21 mouse cellular contexts compared by ENCODE assay signal in the genomic region with DNA sequence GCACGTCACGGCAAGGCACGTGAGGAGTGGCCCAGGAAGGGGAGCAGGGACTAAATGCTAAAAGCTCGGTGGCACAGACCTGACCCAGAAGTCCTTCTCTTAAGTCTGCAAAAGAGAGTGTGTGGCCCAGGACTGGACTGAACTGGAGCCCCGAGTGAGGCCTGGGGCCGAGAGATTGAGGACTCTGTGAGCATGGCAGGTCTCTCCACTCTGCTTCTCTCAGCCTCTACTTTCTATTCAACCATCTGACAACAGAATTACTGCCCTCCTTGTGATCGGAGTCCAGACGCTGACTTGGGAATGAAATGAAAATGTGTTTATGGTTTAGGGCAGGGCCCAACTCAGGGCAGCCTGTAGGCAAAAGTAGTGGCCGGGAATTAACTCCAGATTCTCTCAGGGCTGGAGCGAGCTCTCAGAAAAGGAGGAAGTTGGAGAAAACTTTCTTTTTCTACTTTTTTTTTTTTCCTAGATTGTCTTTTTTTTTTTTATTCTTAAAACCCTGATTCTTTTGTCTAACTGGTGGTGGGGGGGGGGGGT. TPM values are rescaled to one million over a fixed set of nuclear protein-coding genes. Genes with fewer than 3 reads are reported as not detected.
DNase-seq lines count a peak whose midpoint lies in the region; ATAC-seq and TF ChIP-seq lines count a peak whose summit lies in the region.
"Had no signal": no experiment of that assay in that cellular context is flagged by ENCODE, and none has a peak within 500 bp of the region (broad histone marks: within the 10 kb centered on the region; RNA-seq: fewer than 3 reads in every experiment).

No protein-coding gene starts in this region.

- no peak overlapping the region for H3K4me3 ChIP-seq in gastrocnemius, adult 2 months
- H3K4me3 ChIP-seq in limb, embryonic 13.5 days = no peak overlapping the region
- no peak overlapping the region for H3K4me3 ChIP-seq in liver, postnatal 0 days (ENCODE audit: low read depth, low read length)
- H3K4me3 ChIP-seq: erythroblast, embryonic 14.5 days; heart, adult 2 months; midbrain, embryonic 12.5 days had no signal

- no peak for TF ChIP-seq CTCF in gastrocnemius, adult 2 months (IDR thresholded peaks at IDR 0.05)
- TF ChIP-seq CTCF in liver, postnatal 0 days (IDR thresholded peaks at IDR 0.05; ENCODE audit: low read depth) = no peak

- H3K4me2 ChIP-seq in limb, embryonic 13.5 days (replicated peaks) = peak overlapping the region; percentile 27
- H3K4me2 ChIP-seq in liver, postnatal 0 days (ENCODE audit: low read depth, low read length) = no peak overlapping the region
- H3K4me2 ChIP-seq: liver, embryonic 11.5 days; lung, embryonic 14.5 days; midbrain, embryonic 12.5 days had no signal

- 0 out of 2 replicates have a peak, but pooled peaks cover 3% of the 10 kb centered on the region for H3K27me3 ChIP-seq in limb, embryonic 13.5 days
- no peaks in the 10 kb centered on the region for H3K27me3 ChIP-seq in liver, postnatal 0 days (ENCODE audit: insufficient read depth, low read length)
- H3K27me3 ChIP-seq: midbrain, embryonic 12.5 days had no signal

- H3K36me3 ChIP-seq in limb, embryonic 13.5 days = no peaks in the 10 kb centered on the region
- H3K36me3 ChIP-seq in liver, postnatal 0 days (replicated peaks; ENCODE audit: insufficient read depth, low read length) = no peaks in the 10 kb centered on the region
- H3K36me3 ChIP-seq: midbrain, embryonic 12.5 days had no signal

- H3K27ac ChIP-seq in gastrocnemius, adult 2 months = peak overlapping the region; percentile 2; the same call in 1 of the 2 replicates
- peak overlapping the region; percentile 61 for H3K27ac ChIP-seq in limb, embryonic 13.5 days
- H3K27ac ChIP-seq in liver, postnatal 0 days (ENCODE audit: low read depth) = no peak overlapping the region
- H3K27ac ChIP-seq: heart, adult 2 months; macrophage; midbrain, embryonic 12.5 days had no signal

- intact Hi-C loops in gastrocnemius, adult 2 months (cut with DNase I) = no loop called here

- 0 out of 2 replicates have a peak, but pooled peaks have one; percentile 51 for ATAC-seq in limb, embryonic 13.5 days (ENCODE audit: low FRiP score, low read depth)
- ATAC-seq in liver, postnatal 0 days = no peak
- ATAC-seq: forebrain, embryonic 16.5 days; hindbrain, embryonic 16.5 days had no signal

- no peaks in the 10 kb centered on the region for H3K9me3 ChIP-seq in limb, embryonic 13.5 days
- H3K9me3 ChIP-seq in liver, postnatal 0 days (ENCODE audit: low read length) = no peaks in the 10 kb centered on the region
- H3K9me3 ChIP-seq: midbrain, embryonic 12.5 days had no signal

- 19% methylated on average over 10 of the region's 10 CpGs for WGBS in limb, embryonic 13.5 days
- 60% methylated on average over 10 of the region's 10 CpGs for WGBS in liver, postnatal 0 days (ENCODE audit: insufficient replicate concordance)

- no peak overlapping the region for H3K9ac ChIP-seq in limb, embryonic 13.5 days
- no peak overlapping the region for H3K9ac ChIP-seq in liver, postnatal 0 days (replicated peaks)
- H3K9ac ChIP-seq: lung, embryonic 14.5 days; midbrain, embryonic 12.5 days had no signal

- H3K4me1 ChIP-seq in limb, embryonic 13.5 days = peaks cover 16% of the 10 kb centered on the region
- peaks cover 8% of the 10 kb centered on the region; the same call in 1 of the 2 replicates for H3K4me1 ChIP-seq in liver, postnatal 0 days (ENCODE audit: insufficient read depth)
- H3K4me1 ChIP-seq: midbrain, embryonic 12.5 days had no signal

- TF ChIP-seq EP300 in liver, postnatal 0 days (IDR thresholded peaks at IDR 0.05; ENCODE audit: low read depth) = no peak

- DNase-seq in gastrocnemius, adult 2 months = no peak
- DNase-seq in gastrocnemius, postnatal 10 days = no peak
- peak; percentile 17 for DNase-seq in embryo, embryonic 11.5 days (ENCODE audit: low read depth, low spot score)
- DNase-seq in forelimb bud, embryonic 11.5 days (ENCODE audit: low read depth, low spot score) = peak; percentile 68
- no peak for DNase-seq in cerebellum, adult 9-10 months
- no peak for DNase-seq in liver, postnatal 0 days
- DNase-seq in kidney, adult 18-20 months = no peak
- DNase-seq: adrenal gland, postnatal 10 days; cerebellum, adult 11 months; cerebellum, postnatal 25 days; heart, adult 2 months; heart, postnatal 14 days; lung, embryonic 14.5 days; thymus, adult 18-20 months had no signal

RNA-seq across cellular contexts. Expression of gene Jun, which starts 21.3 kb away (rescaled TPM):
- 10 to 100 TPM; 41.1 to 59.2 TPM for total RNA-seq in gastrocnemius, adult 2 months (2021)
- 100 to 1,000 TPM in 1 of 2 experiments, 10 to 100 TPM in 1; 31.5 to 100 TPM for total RNA-seq in gastrocnemius, postnatal 10 days (2021)
- polyA plus RNA-seq in limb, embryonic 13.5 days (2015; fragmentation: Nextera tagmentation; extraction: Ambion mirVana) = 101 and 102 TPM in 2 replicates
- polyA plus RNA-seq in liver, postnatal 0 days (2015; fragmentation: Nextera tagmentation; extraction: Ambion mirVana) = 5.7 and 6.4 TPM in 2 replicates

Comparison
In these comparisons a context has a peak if more than half of its experiments do, and no peak if none do; other contexts are left out.
1. DNase-seq: peak in embryo, embryonic 11.5 days (single experiment) and forelimb bud, embryonic 11.5 days (single experiment); none in gastrocnemius, adult 2 months (single experiment), gastrocnemius, postnatal 10 days (single experiment), cerebellum, adult 9-10 months (single experiment), liver, postnatal 0 days (single experiment) and kidney, adult 18-20 months (single experiment).